Mouse (Mus musculus) myocyte (in vitro differentiated cells): ENCODE measurements around the gene 4930469K13Rik.

ENCODE experiments used
- CEBPB ChIP-seq: IDR thresholded peaks from 2 replicates; pipeline ENCODE4 v1.6.1; 2011; ENCODE audit warnings: mild to moderate bottlenecking, moderate library complexity; ENCODE audit not compliant: poor library complexity, insufficient read depth, severe bottlenecking
- E2F4 ChIP-seq: IDR thresholded peaks from one replicate; pipeline ENCODE4 v1.6.1; 2011; ENCODE audit warnings: mild to moderate bottlenecking, control low read depth, moderate library complexity; ENCODE audit not compliant: insufficient read depth
- MAX ChIP-seq: IDR thresholded peaks from one replicate; pipeline ENCODE4 v1.6.1; 2011; ENCODE audit warnings: low read depth, mild to moderate bottlenecking, control low read depth
- MYOD1 ChIP-seq, 3 experiments: IDR thresholded peaks; one replicate each; pipeline ENCODE4 v1.6.1; 2011; ENCODE audit warnings: control low read depth in 2 of 3, low read depth in 2 of 3, mild to moderate bottlenecking in 2 of 3, moderate library complexity in 1 of 3; ENCODE audit not compliant: insufficient read length in 2 of 3, control insufficient read depth in 1 of 3
- MYOG ChIP-seq, 3 experiments: IDR thresholded peaks; one replicate each; pipeline ENCODE4 v1.6.1; 2011; ENCODE audit warnings: control low read depth in 2 of 3, low read depth in 2 of 3, mild to moderate bottlenecking in 2 of 3; ENCODE audit not compliant: insufficient read length in 2 of 3, control insufficient read depth in 1 of 3, insufficient read depth in 1 of 3
- POLR2A ChIP-seq: IDR thresholded peaks from one replicate; pipeline ENCODE4 v1.6.1; 2011; ENCODE audit warnings: low read depth, mild to moderate bottlenecking, control low read depth, moderate library complexity; ENCODE audit not compliant: insufficient read length
- REST ChIP-seq: IDR thresholded peaks from one replicate; pipeline ENCODE4 v1.6.1; 2011; ENCODE audit warnings: mild to moderate bottlenecking, control low read depth, moderate library complexity; ENCODE audit not compliant: insufficient read depth, insufficient read length
- SRF ChIP-seq: IDR thresholded peaks from one replicate; pipeline ENCODE4 v1.6.1; 2011; ENCODE audit warnings: low read depth; ENCODE audit not compliant: control insufficient read depth, insufficient read length
- TCF12 ChIP-seq: IDR thresholded peaks from one replicate; pipeline ENCODE4 v1.6.1; 2011; ENCODE audit warnings: mild to moderate bottlenecking, control low read depth; ENCODE audit not compliant: poor library complexity, insufficient read depth, severe bottlenecking
- USF1 ChIP-seq: IDR thresholded peaks from one replicate; pipeline ENCODE4 v1.6.1; 2011; ENCODE audit warnings: low read depth, mild to moderate bottlenecking, control low read depth, moderate library complexity

GRCm38 (mm10) chr11:34073776-34074175 is 24.6 kb downstream of the 4930469K13Rik start:
- no peak for TF ChIP-seq TCF12
- no peak for TF ChIP-seq POLR2A
- TF ChIP-seq USF1: no peak
- no peak for TF ChIP-seq E2F4
- no peak for TF ChIP-seq REST
- TF ChIP-seq MAX: no peak
- TF ChIP-seq MYOD1 (IDR thresholded peaks at IDR 0.05; ENCODE audit: control insufficient read depth in 1 of 3, insufficient read length in 2 of 3, low read depth in 2 of 3): no peak
- no peak for TF ChIP-seq MYOG (IDR thresholded peaks at IDR 0.05; ENCODE audit: control insufficient read depth in 1 of 3, insufficient read depth in 1 of 3, insufficient read length in 2 of 3, low read depth in 2 of 3)
- no peak for TF ChIP-seq SRF
- no peak for TF ChIP-seq CEBPB
